Mouse (Mus musculus): ENCODE measurements around the gene Magi2.
"Not testable (repeated sequence)": the region's sequence is repeated elsewhere in the genome, so short reads cannot be mapped to it uniquely, and the experiment has no call there.

The Magi2 gene

GRCm38 (mm10) chr5:20704886-20705285 lies 1478.0 kb downstream of the Magi2 start:
- no peak for DNase-seq (ENCODE audit: low read depth)

DNA sequence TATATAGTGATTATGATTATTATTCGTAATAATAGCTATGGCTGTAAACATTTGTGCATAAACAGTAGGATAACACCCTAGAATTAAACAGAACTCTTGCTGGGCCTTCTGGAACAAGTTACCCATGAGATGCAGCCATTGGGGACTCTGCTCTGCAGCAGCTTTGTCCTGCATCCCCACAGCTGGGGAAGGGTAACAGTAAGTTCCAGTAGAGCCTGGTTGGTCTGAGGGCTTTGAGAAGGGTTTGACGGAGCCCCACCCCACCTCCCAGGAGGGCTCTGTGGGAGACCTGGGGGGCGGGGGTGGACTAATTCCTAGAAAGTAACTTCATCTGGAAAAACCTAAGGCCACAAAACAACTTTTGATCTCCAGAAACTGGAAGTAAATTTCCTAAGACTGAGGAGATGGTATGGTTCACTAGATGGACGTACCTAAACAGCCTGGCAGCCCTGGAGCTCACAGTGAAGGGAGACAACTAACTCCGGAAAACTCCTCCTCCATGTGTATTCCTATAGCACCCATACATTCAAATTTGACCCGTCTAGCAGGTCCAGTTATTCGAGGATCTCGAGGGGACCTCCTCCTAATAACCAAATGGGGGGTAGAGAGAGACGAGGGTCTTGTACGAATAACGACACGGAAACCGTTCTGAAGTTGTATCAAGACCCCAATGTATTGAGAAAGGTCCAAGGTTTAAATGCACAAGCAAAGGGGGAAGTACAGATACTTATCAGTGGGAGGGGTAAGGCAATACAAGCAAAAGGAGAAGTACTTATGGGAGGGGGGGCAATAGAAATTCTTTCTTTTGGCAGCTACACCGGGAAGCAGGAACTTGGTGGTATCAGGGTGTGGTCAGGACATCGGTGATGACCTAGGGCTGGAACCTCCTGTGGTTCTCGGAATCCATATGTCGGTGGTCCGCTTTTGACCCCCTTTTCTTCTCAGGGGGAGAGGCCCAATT lies 1479.8 kb downstream of the Magi2 start:
- DNase-seq (ENCODE audit: low read depth) = not testable (repeated sequence)

DNA sequence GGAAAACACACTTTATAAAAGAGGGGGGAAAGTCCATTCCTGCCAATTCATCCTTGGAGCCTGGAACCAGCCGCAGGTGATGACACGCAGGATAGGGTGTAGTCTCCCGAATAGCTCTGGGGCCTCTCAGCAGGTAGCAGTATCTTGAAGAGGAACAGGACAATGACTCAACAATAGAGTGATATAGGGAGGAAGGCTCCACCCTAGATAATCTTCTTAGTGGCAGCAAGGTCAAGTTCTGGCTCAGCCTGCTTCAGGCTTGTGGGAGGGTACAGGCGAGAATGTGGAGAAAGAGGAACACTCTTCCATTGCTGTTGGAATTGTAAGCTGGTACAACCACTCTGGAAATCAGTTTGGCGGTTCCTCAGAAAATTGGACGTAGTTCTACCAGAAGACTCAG lies 1484.0 kb downstream of the Magi2 start:
- DNase-seq (ENCODE audit: low read depth) = not testable (repeated sequence)

DNA sequence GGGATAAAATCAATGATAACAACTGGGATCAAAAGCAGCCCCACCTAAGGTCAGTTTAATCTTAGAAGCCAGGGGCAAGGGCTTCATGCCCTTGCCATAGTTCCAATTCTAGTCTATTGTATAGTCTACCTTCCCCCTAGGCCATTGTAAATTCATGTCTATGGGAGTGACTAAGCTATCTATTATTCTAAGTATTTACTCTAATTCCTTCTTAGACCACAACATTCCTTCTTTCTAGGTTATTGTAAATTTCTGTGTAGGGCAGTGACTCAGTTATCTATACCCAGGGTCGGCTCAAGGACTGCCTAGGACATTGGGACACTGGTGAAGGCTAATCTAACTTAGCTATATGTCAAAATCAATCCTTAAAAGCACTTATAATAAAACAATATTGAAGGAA lies 1487.8 kb downstream of the Magi2 start:
- DNase-seq (ENCODE audit: low read depth) = not testable (repeated sequence)

DNA sequence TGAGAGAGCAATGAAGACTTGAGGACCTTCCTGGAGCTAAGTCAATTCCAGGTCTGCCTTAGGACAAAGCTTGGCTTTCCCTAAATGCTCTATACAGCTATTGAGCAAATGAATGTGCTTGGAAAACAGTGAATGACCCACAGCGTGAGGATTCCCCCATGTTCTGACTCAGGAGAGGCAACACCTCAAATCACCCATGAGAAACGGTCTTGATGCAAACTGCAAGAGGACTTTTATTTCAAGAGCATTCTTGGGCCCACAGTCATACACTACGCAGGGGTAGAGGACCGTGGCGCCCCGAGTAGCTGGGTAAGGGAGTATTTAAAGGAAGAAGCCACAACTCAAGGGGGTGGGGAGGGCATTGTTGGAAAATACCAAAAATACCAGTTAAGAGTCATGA lies 1489.1 kb downstream of the Magi2 start:
- not testable (repeated sequence) for DNase-seq (ENCODE audit: low read depth)

- no peak for DNase-seq (ENCODE audit: low read depth)
These were observed 1493.5 kb downstream of the Magi2 start for GRCm38 (mm10) chr5:20720201-20720900.

DNA sequence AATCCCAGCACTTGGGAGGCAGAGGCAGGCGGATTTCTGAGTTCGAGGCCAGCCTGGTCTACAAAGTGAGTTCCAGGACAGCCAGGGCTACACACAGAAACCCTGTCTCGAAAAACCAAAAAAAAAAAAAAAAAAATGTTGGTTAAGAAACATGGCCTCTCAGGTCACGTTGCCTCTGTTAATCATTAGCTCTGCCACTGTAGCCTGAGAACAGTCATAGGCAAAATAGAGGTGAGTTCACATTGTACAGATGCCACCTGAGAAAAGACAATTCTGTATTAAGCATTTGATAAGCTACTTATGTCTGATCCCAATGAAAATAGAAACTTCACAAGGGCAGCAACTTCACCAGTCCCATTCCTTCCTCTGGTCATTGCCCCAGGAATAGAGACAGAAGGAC lies 1496.4 kb downstream of the Magi2 start:
- DNase-seq (ENCODE audit: low read depth) = not testable (repeated sequence)

- no peak for DNase-seq (ENCODE audit: low read depth)
These were observed 1512.0 kb downstream of the Magi2 start for GRCm38 (mm10) chr5:20738795-20739194.

DNA sequence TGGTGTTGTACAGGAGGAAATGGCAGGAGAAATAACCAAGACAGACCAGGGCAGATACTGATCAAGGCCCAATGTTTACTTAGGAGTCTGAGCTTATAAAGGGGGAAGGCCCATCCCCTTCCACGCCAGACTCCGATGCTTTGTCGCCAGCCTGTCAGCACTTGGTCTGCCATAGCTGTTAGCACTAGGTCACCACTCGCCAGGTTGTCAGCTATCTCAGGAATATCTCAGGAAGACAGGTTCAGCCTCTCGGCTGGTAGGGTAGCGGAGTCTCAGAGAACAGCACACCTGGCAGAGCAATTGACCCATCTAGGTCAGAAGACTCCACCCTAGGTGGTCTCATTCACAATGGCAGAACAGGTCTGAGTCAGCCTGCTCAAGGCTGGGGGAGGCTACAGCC lies 1514.4 kb downstream of the Magi2 start:
- no peak for DNase-seq (ENCODE audit: low read depth)

DNA sequence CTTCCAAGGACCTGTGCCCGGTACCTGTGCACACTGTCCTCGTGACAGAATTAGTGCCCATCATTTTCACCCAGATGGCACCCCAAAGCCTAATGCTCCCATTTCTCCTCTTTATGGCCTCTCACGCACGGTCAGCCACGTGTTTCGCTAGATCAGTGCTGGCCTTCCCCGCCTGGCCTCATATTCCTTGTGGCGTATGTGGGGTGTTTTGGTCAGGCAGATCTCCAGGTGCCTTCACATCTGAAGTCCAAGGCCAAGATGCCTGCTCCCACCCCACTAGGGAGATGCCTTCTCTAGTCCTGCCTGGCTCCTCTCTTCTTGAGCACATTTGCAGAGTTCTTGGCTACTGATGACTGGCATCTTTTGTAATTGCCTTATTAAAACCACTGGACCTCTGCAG lies 1515.1 kb downstream of the Magi2 start:
- no peak for DNase-seq (ENCODE audit: low read depth)

DNA sequence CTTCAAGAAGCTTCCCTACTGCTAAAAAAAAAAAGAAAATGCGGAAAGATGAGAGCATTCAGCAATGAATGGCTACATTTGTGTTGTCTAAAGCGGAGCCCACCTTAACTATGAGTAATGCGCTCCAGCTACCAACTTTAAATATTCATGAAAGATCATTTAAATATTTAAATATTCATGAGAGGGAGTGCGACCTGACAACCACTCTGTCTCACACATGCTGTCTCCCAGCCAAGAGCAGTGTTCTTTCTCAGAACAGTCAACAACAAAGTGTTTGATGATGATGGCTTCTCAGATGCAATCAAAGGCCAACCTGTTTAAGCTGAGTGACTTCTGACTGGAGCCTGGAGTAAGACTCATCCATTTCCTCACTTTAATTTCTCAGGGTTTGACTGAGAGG lies 1521.3 kb downstream of the Magi2 start:
- DNase-seq (ENCODE audit: low read depth) = no peak

GRCm38 (mm10) chr5:20748856-20749255 lies 1522.0 kb downstream of the Magi2 start:
- no peak for DNase-seq (ENCODE audit: low read depth)

DNA sequence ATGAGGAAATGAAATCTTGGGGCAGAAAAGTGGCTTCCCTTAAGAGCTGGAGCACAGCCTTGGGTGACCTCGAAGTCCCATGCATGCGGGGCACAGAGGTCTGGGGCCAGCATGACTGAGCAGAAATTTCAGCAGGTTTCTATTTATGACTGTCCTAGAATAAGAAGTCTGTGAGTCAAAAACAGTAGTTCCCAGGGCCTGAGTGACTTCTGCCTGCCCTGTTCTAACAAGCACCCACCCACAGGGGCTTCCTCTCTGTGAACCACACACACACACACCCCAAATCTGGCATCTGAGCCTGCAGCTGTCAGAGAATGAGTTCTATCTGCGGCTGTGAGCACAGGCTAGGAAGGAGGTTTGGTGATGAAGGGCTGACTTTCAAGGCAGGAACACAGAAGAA lies 1522.7 kb downstream of the Magi2 start:
- no peak for DNase-seq (ENCODE audit: low read depth)

- DNase-seq (ENCODE audit: low read depth) = no peak
These were observed 1524.2 kb downstream of the Magi2 start for GRCm38 (mm10) chr5:20751000-20751399.

- no peak for DNase-seq (ENCODE audit: low read depth)
These were observed 1524.9 kb downstream of the Magi2 start for GRCm38 (mm10) chr5:20751696-20752095.

DNA sequence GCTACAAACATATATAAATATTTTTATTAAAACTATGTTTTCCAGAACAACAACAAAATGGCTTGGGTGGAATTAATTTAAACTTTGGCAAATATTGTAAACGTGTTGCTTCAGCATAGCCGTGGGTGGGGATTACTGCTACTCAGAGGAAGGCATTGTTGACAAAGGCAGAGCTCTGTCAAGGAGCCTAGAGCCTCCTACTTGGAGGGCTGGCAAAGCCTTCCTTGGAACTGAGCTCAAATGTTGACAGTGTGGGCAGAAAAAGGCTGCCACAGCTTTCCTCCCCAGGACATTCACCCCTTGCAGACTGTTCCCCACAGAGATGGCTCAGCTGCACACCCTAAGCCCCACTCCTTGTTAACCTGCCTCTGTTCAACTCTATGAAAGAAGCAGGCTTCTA lies 1526.3 kb downstream of the Magi2 start:
- DNase-seq (ENCODE audit: low read depth) = no peak

DNA sequence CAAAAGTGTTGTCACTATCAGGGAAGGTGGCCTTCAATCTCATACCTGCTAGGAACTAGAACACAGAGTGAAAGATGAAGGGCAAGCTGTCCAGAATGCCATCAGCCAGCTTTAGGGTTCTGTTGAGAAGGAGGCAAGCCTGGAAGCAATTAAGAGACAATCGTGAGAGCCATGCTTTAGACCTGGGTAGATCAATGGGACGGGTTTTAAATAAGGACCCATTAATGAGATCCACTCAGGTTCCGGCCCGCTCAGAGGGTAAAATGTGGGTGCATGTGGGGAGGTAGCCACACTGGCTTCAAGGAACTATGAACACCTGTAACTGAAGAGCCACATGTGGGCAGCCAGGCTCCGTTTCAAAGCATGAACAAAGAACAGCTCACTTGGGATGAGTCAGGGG lies 1527.1 kb downstream of the Magi2 start:
- DNase-seq (ENCODE audit: low read depth) = no peak

Data from naive thymus-derived CD4-positive, alpha-beta T cell, adult 2 months (primary cell).